Mouse (Mus musculus) layer of hippocampus, adult 9-10 months (tissue): Measurements from ENCODE around the gene Hist1h1d.

Experiments used
- DNase-seq: peaks from one replicate; pipeline ENCODE4 v3.0.0; 2022; ENCODE audit warnings: low spot score

Hist1h1d gene

GRCm38 (mm10) chr13:23552962-23553361 is at the start of gene Hist1h1d:
Gene Hist1h1d, plus strand, starts transcription at chr13:23553262.
- no peak for DNase-seq

GRCm38 (mm10) chr13:23503797-23504196 is 49.3 kb upstream of the Hist1h1d start:
- DNase-seq = peak; percentile 73

GRCm38 (mm10) chr13:23505662-23506345 is 47.3 kb upstream of the Hist1h1d start:
- DNase-seq = no peak

GRCm38 (mm10) chr13:23506351-23506750 is 46.7 kb upstream of the Hist1h1d start:
- DNase-seq = no peak

- DNase-seq = no peak
These were observed 46.1 kb upstream of the Hist1h1d start for GRCm38 (mm10) chr13:23506819-23507515.

- no peak for DNase-seq
These were observed 42.9 kb upstream of the Hist1h1d start for GRCm38 (mm10) chr13:23510127-23510526.

- no peak for DNase-seq
These were observed 39.5 kb upstream of the Hist1h1d start for GRCm38 (mm10) chr13:23513517-23513916.

GRCm38 (mm10) chr13:23515281-23515680 is 37.8 kb upstream of the Hist1h1d start:
- no peak for DNase-seq

- DNase-seq = no peak
These were observed 37.0 kb upstream of the Hist1h1d start for GRCm38 (mm10) chr13:23515826-23516620.

GRCm38 (mm10) chr13:23516822-23517602 is 36.0 kb upstream of the Hist1h1d start:
- no peak for DNase-seq

GRCm38 (mm10) chr13:23517603-23518294 is 35.3 kb upstream of the Hist1h1d start:
- peak; percentile 97 for DNase-seq

- no peak for DNase-seq
These were observed 34.8 kb upstream of the Hist1h1d start for GRCm38 (mm10) chr13:23518295-23518603.

GRCm38 (mm10) chr13:23518885-23519284 is 34.2 kb upstream of the Hist1h1d start:
- DNase-seq = peak; percentile 88

- DNase-seq = peak; percentile 84
These were observed 33.6 kb upstream of the Hist1h1d start for GRCm38 (mm10) chr13:23519416-23519815.

- peak; percentile 57 for DNase-seq
These were observed 31.4 kb upstream of the Hist1h1d start for GRCm38 (mm10) chr13:23521703-23522102.

GRCm38 (mm10) chr13:23523976-23524375 is 29.1 kb upstream of the Hist1h1d start:
- DNase-seq = no peak

- peak; percentile 68 for DNase-seq
These were observed 28.4 kb upstream of the Hist1h1d start for GRCm38 (mm10) chr13:23524654-23525053.

GRCm38 (mm10) chr13:23525901-23526300 is 27.2 kb upstream of the Hist1h1d start:
- no peak for DNase-seq

GRCm38 (mm10) chr13:23526312-23526711 is 26.8 kb upstream of the Hist1h1d start:
- peak; percentile 99 for DNase-seq

GRCm38 (mm10) chr13:23529005-23529404 is 24.1 kb upstream of the Hist1h1d start:
- DNase-seq = no peak

GRCm38 (mm10) chr13:23529480-23530165 is 23.4 kb upstream of the Hist1h1d start:
- DNase-seq = no peak
